Mouse (Mus musculus): ENCODE data around the gene Gm5089.

- no peak for TF ChIP-seq CTCF (IDR thresholded peaks at IDR 0.05; ENCODE audit: low read depth)
- no peak for TF ChIP-seq EP300 (IDR thresholded peaks at IDR 0.05; ENCODE audit: low read depth)
These were observed 61.1 kb downstream of the Gm5089 start for GRCm38 (mm10) chr14:122389684-122390370.

All from heart, postnatal 0 days (tissue).